Mouse (Mus musculus) liver, embryonic 14.5 days (tissue): Measurements from ENCODE around the gene Mei1.

Experiments used
- CTCF ChIP-seq: IDR thresholded peaks from 2 replicates; pipeline ENCODE4 v1.5.1; 2016; ENCODE audit warnings: antibody characterized with exemption, low read depth, control low read depth
- EP300 ChIP-seq: IDR thresholded peaks from 2 replicates; pipeline ENCODE4 v1.6.1; 2016; ENCODE audit warnings: antibody characterized with exemption, low read depth

DNA sequence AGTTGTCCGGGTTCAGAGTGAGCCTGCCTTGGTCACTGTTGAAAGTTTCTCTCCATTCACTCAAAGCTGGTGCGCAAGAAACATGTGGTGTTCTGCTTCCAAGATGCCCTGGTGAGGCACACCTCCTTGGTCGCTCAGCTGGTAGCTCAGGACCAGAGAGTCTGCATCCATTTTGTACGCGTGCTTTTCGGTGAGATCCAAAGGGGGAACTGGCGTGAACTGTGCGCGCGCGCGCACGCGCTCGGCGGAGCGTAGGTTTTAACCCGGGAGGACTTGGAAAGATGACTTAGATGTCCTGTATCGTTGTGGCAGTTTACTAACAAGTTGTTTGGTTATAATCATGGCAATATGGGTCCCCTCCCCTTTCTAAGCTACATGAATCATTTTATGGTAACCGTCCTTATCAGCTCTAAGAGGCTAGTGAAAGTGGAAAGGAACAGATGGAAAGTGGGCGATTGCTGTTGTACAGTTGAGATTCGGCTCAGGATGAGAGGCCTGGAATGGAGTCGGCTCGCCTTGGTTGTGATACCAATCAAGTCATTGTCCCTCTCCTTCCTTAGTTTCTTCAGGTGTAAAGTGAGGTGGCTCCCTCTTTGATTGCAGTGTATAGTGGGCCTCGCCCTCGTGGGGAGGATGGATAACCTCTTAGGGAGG, 2.1 kb downstream of the Mei1 start:
- no peak for TF ChIP-seq CTCF
- TF ChIP-seq EP300, result no peak
